Mouse (Mus musculus) bone marrow, adult 2 months (tissue): ENCODE measurements around the gene Vmn2r91.
"Not testable (repeated sequence)": the region's sequence is repeated elsewhere in the genome, so short reads cannot be mapped to it uniquely, and the experiment has no call there.

ENCODE experiments used
- CTCF ChIP-seq: fragments of 200-500 bp; IDR thresholded peaks from 2 replicates; pipeline ENCODE4 v1.5.1; 2011; ENCODE audit warnings: low read length, control low read depth; ENCODE audit not compliant: control insufficient read depth, insufficient read depth
- POLR2A ChIP-seq: fragments of 200-500 bp; IDR thresholded peaks from 2 replicates; pipeline ENCODE4 v1.6.1; 2011; ENCODE audit warnings: low read depth, mild to moderate bottlenecking, control low read depth, low read length, borderline replicate concordance; ENCODE audit not compliant: control insufficient read depth

DNA sequence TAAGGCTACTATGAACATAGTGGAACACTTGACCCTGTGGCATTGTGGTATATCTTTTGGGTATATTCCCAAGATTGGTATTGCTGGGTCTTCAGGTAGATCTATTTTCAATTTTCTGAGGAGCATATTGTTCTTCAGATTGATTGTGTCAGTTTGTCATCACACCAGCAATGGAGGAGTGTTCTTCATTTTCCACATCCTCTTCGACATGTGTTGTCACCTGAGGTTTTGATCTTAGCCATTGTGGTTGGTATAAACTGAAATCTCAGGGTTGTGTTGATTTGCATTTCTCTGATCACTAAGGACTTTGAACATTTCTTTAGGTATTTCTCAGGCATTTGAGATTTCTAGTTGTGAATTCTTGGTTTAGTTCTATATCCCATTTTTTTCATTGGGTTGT, 10.8 kb downstream of the Vmn2r91 start:
- TF ChIP-seq CTCF, POLR2A: not testable (repeated sequence)
